Mouse (Mus musculus) spleen, adult 2 months (tissue): ENCODE results near the gene Tap1.

Source experiments
- CTCF ChIP-seq: fragments of 200-500 bp; IDR thresholded peaks from 2 replicates; pipeline ENCODE4 v1.5.1; 2011; ENCODE audit warnings: mild to moderate bottlenecking, inconsistent platforms; ENCODE audit not compliant: insufficient read depth, insufficient read length, insufficient replicate concordance; ENCODE audit errors: extremely low read depth
- POLR2A ChIP-seq: fragments of 200-500 bp; IDR thresholded peaks from 2 replicates; pipeline ENCODE4 v1.6.1; 2011; ENCODE audit warnings: low read depth, low read length, inconsistent platforms

DNA sequence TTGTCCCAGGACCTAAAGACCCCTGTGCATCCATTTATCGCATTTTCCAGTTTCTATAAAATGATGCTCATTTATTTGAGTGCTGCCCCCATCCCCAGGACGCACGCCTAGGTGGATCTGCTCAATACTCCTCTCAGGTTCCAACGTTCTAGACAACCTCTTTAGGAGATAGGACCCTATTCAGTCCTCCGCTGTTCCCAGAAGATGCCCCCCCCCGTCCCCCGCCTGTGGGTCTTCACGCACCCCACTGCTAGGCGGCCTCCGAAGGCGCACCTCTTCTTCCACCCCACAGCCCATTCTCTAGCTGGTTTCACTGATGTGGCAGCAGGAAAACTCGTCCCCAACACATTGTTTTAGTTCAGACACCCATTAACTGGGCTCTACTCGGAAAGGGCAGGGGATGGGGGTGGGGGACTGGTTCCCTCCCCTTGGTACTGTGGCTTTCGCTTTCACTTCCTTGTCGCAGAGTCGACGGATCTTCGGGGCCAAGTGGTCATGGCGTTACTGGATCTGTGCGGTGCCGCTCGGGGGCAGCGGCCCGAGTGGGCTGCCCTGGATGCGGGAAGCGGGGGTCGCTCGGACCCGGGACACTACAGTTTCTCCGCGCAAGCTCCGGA, 10.7 kb downstream of the Tap1 start:
- TF ChIP-seq CTCF (no peak), POLR2A (peak; percentile 79)
